Mouse (Mus musculus): ENCODE measurements around the gene Cdkl3.

Gene Cdkl3

DNA sequence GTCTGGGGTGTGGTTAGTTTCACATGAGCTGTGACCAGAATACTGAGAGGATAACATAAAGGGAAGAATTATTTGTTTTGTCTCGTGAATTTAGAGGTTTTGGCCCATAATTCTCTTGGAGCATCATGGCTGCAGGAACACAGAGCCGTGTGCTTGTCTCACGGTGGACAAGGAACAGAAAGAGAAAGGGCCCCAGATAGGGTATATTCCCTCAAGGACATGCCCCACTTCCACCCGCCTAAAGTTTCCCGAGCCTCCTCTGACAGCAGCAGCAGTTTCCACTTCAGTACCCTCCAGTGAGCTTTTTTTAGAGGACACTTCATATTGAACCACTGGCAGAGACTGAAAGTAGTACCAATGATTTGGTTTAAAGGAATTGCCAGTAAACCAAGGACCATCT lies 7.5 kb downstream of the Cdkl3 start:
- DNase-seq (ENCODE audit: low spot score) = no peak

- no peak for DNase-seq (ENCODE audit: low spot score)
These were observed 14.2 kb downstream of the Cdkl3 start for GRCm38 (mm10) chr11:52018217-52018616.

DNA sequence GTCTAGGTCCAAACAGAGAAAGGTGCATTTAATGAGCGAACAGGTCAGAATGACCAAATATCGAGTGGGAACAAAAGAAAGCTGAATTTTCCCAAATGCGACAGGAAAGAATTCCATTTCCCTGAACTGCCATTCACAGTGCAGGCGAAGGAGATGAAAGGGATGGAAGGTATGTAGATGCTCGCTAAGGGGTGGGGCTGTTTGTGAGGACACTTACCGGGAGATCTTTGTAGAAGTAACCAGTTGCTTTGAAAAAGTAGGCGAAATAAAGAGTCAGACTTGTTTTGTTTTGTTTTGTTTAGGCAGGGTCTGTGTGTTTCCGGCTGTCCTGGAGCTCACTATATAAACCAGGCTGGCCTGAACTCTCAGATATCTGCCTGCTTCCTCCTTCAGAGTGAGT lies 28.3 kb downstream of the Cdkl3 start:
- no peak for DNase-seq (ENCODE audit: low spot score)

DNA sequence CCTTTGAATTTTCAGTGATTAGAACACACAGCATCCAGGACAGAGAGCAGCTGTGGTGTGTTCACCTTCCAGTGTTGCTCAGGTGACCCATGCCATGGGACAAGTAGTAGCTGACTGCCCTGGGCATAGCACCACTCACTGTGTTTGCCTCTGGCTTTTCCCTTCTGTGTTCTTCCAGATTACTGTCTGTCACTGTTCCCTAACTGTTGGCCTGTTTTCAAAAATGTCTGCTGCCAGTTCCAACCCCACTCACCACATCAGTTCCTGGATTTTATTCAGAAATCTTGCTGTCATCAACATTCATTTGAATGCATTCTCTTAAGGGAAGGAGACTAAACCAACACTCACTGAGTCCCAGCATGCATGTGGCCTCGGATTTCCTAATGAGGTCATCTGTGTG lies 29.9 kb downstream of the Cdkl3 start:
- DNase-seq (ENCODE audit: low spot score) = no peak

DNA sequence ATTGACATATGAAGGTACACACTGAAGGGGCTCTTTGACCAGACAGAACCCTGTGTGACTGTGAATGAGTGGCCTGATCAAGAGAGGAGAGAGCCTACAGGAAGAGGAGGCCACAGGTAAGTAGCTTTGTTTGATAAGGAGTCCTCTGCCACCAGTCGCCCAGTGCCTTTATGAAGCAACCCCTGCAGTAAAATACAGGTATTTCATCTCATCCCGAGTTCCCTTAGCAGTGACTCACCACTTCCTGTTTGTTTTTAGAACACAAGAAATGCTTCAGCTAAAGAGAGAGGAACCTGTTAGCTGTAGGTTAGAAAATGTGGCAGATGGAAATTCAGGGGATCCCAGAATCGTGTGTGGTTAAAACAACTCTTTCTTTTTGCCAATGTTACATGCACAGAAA lies 31.9 kb downstream of the Cdkl3 start:
- DNase-seq (ENCODE audit: low spot score) = no peak

DNA sequence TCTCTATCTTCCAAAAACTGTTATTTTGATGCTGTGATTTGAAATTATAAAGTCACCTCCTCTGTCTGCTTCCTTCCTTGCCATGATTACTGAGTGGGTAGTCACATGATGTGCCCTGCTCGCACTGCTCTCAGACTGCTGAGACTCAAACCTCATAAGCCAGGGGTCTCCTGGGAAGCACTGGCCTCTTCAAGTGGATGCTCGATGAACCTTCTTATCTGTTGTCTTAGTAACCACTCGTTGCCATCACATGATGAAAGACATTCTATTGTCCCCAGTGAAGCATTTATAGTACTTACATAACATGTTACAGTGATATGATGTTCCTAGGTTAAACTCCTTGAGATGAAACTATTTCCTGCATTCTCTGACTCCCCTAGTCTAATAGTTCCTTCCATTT lies 33.6 kb downstream of the Cdkl3 start:
- DNase-seq (ENCODE audit: low spot score) = no peak

DNA sequence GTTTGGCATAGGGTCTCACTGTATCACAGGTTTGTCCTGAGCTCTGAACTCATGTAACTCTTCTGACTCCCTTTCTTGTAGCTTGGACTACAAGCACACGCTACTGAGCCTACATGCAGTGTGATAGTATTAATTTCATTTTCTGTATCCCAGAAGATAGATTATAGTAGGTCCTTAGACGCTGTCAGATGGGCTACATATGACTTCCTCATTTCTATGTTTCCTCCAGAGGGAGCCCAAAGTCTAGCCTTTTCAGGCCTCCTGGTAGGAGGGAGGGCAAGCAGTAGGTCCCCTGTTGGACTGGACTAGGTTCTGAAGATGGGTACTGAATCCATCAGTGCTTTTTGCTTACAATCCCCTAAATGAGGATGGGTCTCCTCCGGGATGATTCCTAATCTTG lies 39.2 kb downstream of the Cdkl3 start:
- no peak for DNase-seq (ENCODE audit: low spot score)

GRCm38 (mm10) chr11:52044156-52044555 lies 40.1 kb downstream of the Cdkl3 start:
- no peak for DNase-seq (ENCODE audit: low spot score)

DNA sequence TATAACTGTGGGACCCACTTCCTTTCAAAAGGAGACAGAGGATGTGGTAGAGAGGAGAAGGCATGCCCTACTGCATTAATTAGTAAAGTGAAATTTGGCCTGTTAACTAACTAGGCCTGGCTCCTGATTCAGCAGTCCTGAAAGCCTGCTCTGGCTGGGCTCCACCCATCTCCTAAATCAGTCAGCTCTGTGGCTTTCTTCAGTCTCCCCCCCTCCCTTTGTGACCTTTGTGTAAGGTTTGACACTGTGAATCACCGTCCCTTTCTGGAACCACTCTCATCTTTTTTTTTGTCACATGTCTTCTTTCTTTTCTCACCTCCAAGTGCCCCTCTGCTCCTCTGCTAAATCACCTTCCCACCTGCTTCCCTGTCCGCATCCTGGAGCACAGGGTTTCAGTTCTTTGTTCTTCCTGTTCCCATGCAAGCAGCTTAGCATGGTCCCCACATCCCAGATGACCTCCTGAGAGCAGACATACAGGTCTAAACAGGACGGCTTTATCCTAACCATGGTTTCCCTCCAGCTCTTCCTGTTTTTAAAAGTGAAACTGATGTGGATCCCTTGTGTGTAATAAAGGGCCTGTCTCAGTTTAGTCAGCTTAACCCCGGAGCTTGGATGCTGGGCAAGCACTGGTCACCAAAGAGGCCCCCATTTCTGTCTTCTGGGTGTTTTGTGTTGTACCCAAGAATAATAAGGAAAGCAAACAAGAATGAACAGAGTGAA lies 42.6 kb downstream of the Cdkl3 start:
- DNase-seq (ENCODE audit: low spot score) = no peak

DNA sequence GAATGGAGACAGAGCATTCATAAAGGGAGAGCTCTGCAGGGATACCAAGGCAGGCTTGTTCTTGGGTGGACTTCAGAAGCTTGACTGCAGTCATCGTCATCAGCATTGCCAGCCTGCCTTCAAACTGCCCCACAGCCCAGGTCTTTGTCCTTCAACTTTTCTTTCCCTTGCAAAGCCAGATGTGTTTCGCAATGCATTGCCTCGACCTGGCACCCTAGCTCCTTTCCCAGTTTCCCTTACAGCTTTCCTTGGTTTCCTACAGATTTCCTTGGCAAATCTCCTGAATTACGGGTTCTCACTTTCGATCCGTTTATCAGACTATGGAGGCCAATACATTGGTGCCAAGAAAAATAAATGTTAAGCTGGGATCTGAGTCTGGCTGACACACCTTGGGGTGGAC lies 49.4 kb downstream of the Cdkl3 start:
- DNase-seq (ENCODE audit: low spot score) = no peak

DNA sequence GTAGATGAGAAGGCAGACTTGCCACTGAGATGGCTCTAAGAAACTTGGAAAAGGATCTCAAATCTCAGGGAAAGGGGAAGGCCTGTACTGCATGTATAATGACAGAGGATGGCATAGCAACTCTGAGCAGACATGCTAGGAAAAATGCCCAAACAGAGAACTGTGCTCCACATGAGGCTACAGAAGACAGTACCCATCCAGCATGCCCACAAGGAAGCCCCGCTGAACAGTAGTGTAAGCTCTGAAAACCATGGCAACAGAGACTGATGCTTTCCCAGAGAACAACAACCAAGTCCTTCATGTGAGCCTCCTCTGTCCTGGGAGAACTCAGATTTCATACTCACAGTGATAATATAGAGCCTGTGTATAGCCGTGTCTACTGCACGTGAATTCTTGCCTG lies 50.7 kb downstream of the Cdkl3 start:
- DNase-seq (ENCODE audit: low spot score) = no peak

- no peak for DNase-seq (ENCODE audit: low spot score)
These were observed 52.2 kb downstream of the Cdkl3 start for GRCm38 (mm10) chr11:52056198-52056597.

GRCm38 (mm10) chr11:52059001-52059400 lies 55.0 kb downstream of the Cdkl3 start:
- no peak for DNase-seq (ENCODE audit: low spot score)

DNA sequence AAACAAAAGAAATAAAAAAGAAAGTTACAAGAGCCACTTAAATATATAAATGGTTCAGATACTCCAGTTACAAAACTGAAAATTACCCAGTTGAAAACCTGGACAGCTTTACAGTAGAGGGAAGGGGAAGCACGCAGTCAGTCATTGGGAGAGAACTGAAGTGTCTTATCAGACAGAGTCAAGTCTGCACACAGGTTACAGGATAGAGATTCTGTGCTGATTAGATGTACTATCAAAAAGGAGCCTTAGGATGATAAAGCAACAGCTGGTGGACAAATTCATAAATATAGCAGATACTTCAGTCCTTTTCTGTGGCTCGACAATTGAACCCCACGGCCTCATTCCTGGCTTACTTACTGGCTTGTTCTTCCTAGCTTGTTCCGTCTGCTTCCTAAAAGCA lies 56.3 kb downstream of the Cdkl3 start:
- no peak for DNase-seq (ENCODE audit: low spot score)

GRCm38 (mm10) chr11:52062406-52062805 lies 58.4 kb downstream of the Cdkl3 start:
- no peak for DNase-seq (ENCODE audit: low spot score)

- DNase-seq (ENCODE audit: low spot score) = no peak
These were observed 60.4 kb downstream of the Cdkl3 start for GRCm38 (mm10) chr11:52064398-52064797.

- DNase-seq (ENCODE audit: low spot score) = no peak
These were observed 61.8 kb downstream of the Cdkl3 start for GRCm38 (mm10) chr11:52065841-52066240.

GRCm38 (mm10) chr11:52071768-52072167 lies 67.7 kb downstream of the Cdkl3 start:
- DNase-seq (ENCODE audit: low spot score) = no peak

- no peak for DNase-seq (ENCODE audit: low spot score)
These were observed 69.6 kb downstream of the Cdkl3 start for GRCm38 (mm10) chr11:52073528-52074170.

GRCm38 (mm10) chr11:52074626-52075470 lies 70.8 kb downstream of the Cdkl3 start:
- no peak for DNase-seq (ENCODE audit: low spot score)

GRCm38 (mm10) chr11:52075794-52076633 lies 72.0 kb downstream of the Cdkl3 start:
- DNase-seq (ENCODE audit: low spot score) = no peak

- DNase-seq (ENCODE audit: low spot score) = no peak
These were observed 72.8 kb downstream of the Cdkl3 start for GRCm38 (mm10) chr11:52076742-52077352.
